Mouse (Mus musculus) stomach, embryonic 14.5 days (tissue): ENCODE results near the gene Fancm. TPM values are rescaled to one million over a fixed set of nuclear protein-coding genes. Genes with fewer than 3 reads are reported as not detected.
"Not testable (repeated sequence)": the region's sequence is repeated elsewhere in the genome, so short reads cannot be mapped to it uniquely, and the experiment has no call there.

Source experiments
- ATAC-seq: fragments of 200-750 bp; cut with Nextera tagmentation; 2 replicates; pipeline ENCODE4 v1.8.0; 2017; ENCODE audit warnings: low read depth, moderate TSS enrichment; ENCODE audit not compliant: insufficient number of reproducible peaks, insufficient read depth, low FRiP score
- H3K27ac ChIP-seq: fragments of 300-500 bp; sonication (generic); 2 replicates; pipeline ENCODE4 v1.5.1; 2014; ENCODE audit warnings: mild to moderate bottlenecking, low read length, moderate library complexity, mixed read lengths
- H3K27me3 ChIP-seq: fragments of 300-500 bp; sonication (generic); 2 replicates; pipeline ENCODE4 v1.6.1; 2014; ENCODE audit warnings: low read length, control low read depth, mixed read lengths; ENCODE audit not compliant: control insufficient read depth, insufficient read depth
- H3K36me3 ChIP-seq: fragments of 300-500 bp; sonication (generic); 2 replicates; pipeline ENCODE4 v1.6.1; 2014; ENCODE audit warnings: mild to moderate bottlenecking, control low read depth, low read length, moderate library complexity, mixed read lengths; ENCODE audit not compliant: control insufficient read depth, insufficient read depth
- H3K4me1 ChIP-seq: fragments of 300-500 bp; sonication (generic); 2 replicates; pipeline ENCODE4 v1.6.1; 2014; ENCODE audit warnings: low read length, control low read depth, mixed read lengths; ENCODE audit not compliant: control insufficient read depth, insufficient read depth
- H3K4me2 ChIP-seq: fragments of 300-500 bp; sonication (generic); replicated peaks from 2 replicates; pipeline ENCODE4 v1.6.1; 2014; ENCODE audit warnings: low read depth, low read length, control low read depth
- H3K4me3 ChIP-seq: fragments of 300-500 bp; sonication (generic); 2 replicates; pipeline ENCODE4 v1.5.1; 2014; ENCODE audit warnings: low read depth, low read length, control low read depth
- H3K9ac ChIP-seq: fragments of 300-500 bp; sonication (generic); replicated peaks from 2 replicates; pipeline ENCODE4 v1.6.1; 2014; ENCODE audit warnings: low read depth, mild to moderate bottlenecking, control low read depth, low read length, moderate library complexity, mixed read lengths
- H3K9me3 ChIP-seq: fragments of 300-500 bp; sonication (generic); 2 replicates; pipeline ENCODE4 v1.6.1; 2016; ENCODE audit warnings: low read depth, low read length, control low read depth; ENCODE audit not compliant: control insufficient read depth
- WGBS: fragments of 180-500 bp; shearing (Covaris S2); extraction: QIAGEN DNeasy Blood & Tissue Kit; methylation state at CpG from one replicate; pipeline ENCODE4 v1.1.7; 2014; 5-methylcytosine and 5-hydroxymethylcytosine counted together
- polyA plus RNA-seq: library from polyadenylated mRNA; unstranded; fragments of >200 nt; fragmentation: Nextera tagmentation; extraction: Ambion mirVana; gene quantifications from 2 replicates; pipeline ENCODE4 v1.2.1, GENCODE M21; 2014

Gene Fancm
- polyA plus RNA-seq, 1 experiment from 2014 or later = 9.3 TPM

DNA sequence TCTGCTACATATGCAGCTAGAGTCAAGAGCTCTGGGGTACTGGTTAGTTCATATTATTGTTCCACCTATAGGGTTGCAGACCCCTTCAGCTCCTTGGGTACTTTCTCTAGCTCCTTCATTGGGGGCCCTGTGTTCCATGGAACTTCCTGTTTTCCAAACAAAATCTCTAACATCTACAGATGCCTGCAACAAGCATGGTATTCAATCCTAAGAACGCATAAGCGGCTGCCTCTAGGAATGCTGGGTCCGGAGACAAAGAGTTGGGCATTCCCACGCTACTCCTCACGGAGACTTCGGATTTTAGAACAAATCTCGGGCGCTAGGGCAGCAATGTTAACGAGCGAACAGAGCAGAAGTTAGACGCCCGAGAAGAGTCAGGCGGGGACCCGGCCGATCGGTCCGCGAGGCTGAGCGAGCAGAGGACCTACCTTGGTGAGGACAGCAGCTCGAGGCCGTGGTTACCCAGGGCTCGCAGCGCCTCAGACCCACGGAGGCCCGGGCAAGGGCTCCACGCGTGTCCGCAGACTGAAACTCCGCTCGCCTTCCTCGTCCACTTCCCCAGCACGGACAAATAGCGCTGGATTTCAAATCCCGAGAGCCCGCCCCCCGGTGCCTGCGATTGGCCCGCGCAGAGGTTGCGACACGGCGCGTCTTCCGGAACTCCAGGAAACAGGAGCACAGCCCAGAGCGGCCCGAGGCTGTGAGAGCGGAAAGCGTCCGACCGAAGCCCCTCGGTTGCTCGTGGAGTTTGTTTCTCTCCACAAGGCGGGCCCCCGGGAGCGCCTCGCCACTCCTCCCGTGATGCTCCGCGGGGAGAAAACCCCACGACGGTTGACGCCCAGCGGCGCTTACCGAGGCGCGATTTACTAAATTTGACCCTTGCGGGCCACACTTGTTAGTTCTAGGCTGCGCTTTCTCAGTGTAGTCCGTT is 96.9 kb downstream of the Fancm start, which contains the start of gene Mis18bp1:
Gene Mis18bp1, minus strand, starts transcription at position 584 of the 931 bp plus-strand sequence.
- peak within 1 kb of the TSS; percentile 45 for H3K4me2 ChIP-seq
- H3K27me3 ChIP-seq = no peaks in the 10 kb centered on the region
- WGBS = under 1% methylated on average over 69 of the region's 70 CpGs
- no peaks in the 10 kb centered on the region for H3K36me3 ChIP-seq
- H3K27ac ChIP-seq = peak within 1 kb of the TSS; percentile 92
- peak within 1 kb of the TSS; percentile 87 for H3K4me3 ChIP-seq
- peak; percentile 98 for ATAC-seq
- H3K4me1 ChIP-seq = peaks cover 6% of the 10 kb centered on the region; the same call in 1 of the 2 replicates
- H3K9me3 ChIP-seq = no peaks in the 10 kb centered on the region; the same call in 1 of the 2 replicates
- H3K9ac ChIP-seq = peak within 1 kb of the TSS; percentile 61

DNA sequence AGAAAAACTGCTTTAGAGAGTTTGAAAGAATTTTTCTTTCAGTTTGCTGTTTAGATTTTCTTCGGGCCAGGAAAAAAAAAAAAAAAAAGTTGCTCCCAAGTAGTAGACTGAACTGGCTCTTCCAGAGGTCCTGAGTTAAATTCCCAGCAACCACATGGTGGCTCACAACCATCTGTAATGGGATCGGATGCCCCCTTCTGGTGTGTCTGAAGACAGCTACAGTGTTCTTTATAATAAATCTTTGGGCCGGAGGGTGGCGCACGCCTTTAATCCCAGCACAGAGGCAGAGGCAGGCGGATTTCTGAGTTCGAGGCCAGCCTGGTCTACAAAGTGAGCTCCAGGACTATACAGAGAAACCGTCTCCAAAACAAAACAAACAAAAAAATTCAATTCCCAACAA is 97.6 kb downstream of the Fancm start:
- not testable (repeated sequence) for H3K9me3 ChIP-seq, H3K9ac ChIP-seq, H3K36me3 ChIP-seq, H3K27me3 ChIP-seq, H3K4me1 ChIP-seq
- Histone ChIP-seq H3K4me2 (peak overlapping the region; percentile 33), H3K27ac (peak overlapping the region; percentile 92), H3K4me3 (peak overlapping the region; percentile 87)
- peak; percentile 28; the same call in 1 of the 2 replicates for ATAC-seq
- 22% methylated on average over 8 of the region's 8 CpGs for WGBS

DNA sequence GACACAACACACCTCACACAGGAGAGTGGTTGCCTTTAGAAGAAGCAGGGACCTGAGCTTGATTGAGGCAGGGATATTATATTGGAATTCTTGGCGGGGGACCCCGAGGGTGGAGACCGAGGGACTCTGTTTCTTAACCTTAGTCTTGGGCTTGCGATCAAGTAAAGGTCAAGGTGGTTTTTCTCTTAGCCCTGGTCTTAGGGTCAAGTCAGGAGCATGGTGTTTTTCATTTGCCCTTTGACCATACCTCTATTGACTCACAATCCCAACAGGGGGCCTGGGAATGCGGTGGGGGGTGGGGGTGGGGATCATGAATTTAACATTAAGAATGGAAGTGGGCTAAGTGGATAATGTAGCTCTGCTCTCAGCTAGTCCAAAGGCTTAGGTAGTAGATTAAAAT is 98.3 kb downstream of the Fancm start:
- Histone ChIP-seq H3K27me3 (no peaks in the 10 kb centered on the region), H3K4me3 (no peak overlapping the region)
- WGBS = 94% methylated on average over 5 of the region's 5 CpGs

More for the DNA sequence above, 98.3 kb downstream of the Fancm start:
- Histone ChIP-seq H3K27ac (0 out of 2 replicates have a peak overlapping the region, but pooled peaks have one; percentile 39), H3K9ac (no peak overlapping the region), H3K9me3 (no peaks in the 10 kb centered on the region), H3K4me1 (peaks cover 6% of the 10 kb centered on the region; the same call in 1 of the 2 replicates), H3K36me3 (no peaks in the 10 kb centered on the region), H3K4me2 (no peak overlapping the region)
- ATAC-seq = no peak

Other genes starting within 250 kb of the Fancm start
- gene Gm527, start 157.7 kb upstream of the Fancm start, polyA plus RNA-seq = 3.1 and 3.6 TPM in 2 replicates
- 18.2 TPM in 2 replicates for gene Klhl28, start 110.1 kb upstream of the Fancm start, polyA plus RNA-seq
- 39.0 and 44.9 TPM in 2 replicates for gene Togaram1, start 109.8 kb upstream of the Fancm start, polyA plus RNA-seq
- gene Prpf39, start 39.3 kb upstream of the Fancm start, polyA plus RNA-seq = 71.8 and 73.1 TPM in 2 replicates
- gene Fkbp3, start 1.6 kb upstream of the Fancm start, polyA plus RNA-seq = 355 and 374 TPM in 2 replicates
- gene Mis18bp1, start 97.0 kb downstream of the Fancm start, polyA plus RNA-seq = 61.7 and 63.8 TPM in 2 replicates
- not detected in 2 replicates for gene Wdr20rt, start 149.9 kb downstream of the Fancm start, polyA plus RNA-seq